Mouse (Mus musculus): ENCODE results near the gene Taok1. TPM values are rescaled to one million over a fixed set of nuclear protein-coding genes. Genes with fewer than 3 reads are reported as not detected.
"Not testable (repeated sequence)": the region's sequence is repeated elsewhere in the genome, so short reads cannot be mapped to it uniquely, and the experiment has no call there.

Taok1 gene
- total RNA-seq, 2 experiments from 2014 or later = 115 to 127 TPM

GRCm38 (mm10) chr11:77590801-77591200 is 16.8 kb downstream of the Taok1 start:
- no peak for DNase-seq (ENCODE audit: low spot score in 2 of 2)

- DNase-seq (ENCODE audit: low spot score in 2 of 2) = no peak
These were observed 22.4 kb downstream of the Taok1 start for GRCm38 (mm10) chr11:77585201-77585600.

- DNase-seq (ENCODE audit: low spot score in 2 of 2) = no peak
These were observed 62.4 kb downstream of the Taok1 start for GRCm38 (mm10) chr11:77545261-77545660.

GRCm38 (mm10) chr11:77532202-77532846 is 75.3 kb downstream of the Taok1 start:
- DNase-seq (ENCODE audit: low spot score in 2 of 2) = no peak

- DNase-seq (ENCODE audit: low spot score in 2 of 2) = no peak
These were observed 76.8 kb downstream of the Taok1 start for GRCm38 (mm10) chr11:77530862-77531261.

- no peak for DNase-seq (ENCODE audit: low spot score in 2 of 2)
These were observed 78.0 kb downstream of the Taok1 start for GRCm38 (mm10) chr11:77529644-77530043.

GRCm38 (mm10) chr11:77528420-77528819 is 79.2 kb downstream of the Taok1 start:
- DNase-seq (ENCODE audit: low spot score in 2 of 2) = not testable (repeated sequence)

GRCm38 (mm10) chr11:77525804-77526486 is 81.7 kb downstream of the Taok1 start:
- DNase-seq (ENCODE audit: low spot score in 2 of 2) = no peak

GRCm38 (mm10) chr11:77520601-77521529 is 86.8 kb downstream of the Taok1 start:
- no peak for DNase-seq (ENCODE audit: low spot score in 2 of 2)

GRCm38 (mm10) chr11:77519043-77519442 is 88.6 kb downstream of the Taok1 start, which contains the start of gene Gm10392:
Gene Gm10392, minus strand, starts transcription at chr11:77519198.
- no peak for DNase-seq (ENCODE audit: low spot score in 2 of 2)

GRCm38 (mm10) chr11:77518051-77518798 is 89.4 kb downstream of the Taok1 start:
- no peak for DNase-seq (ENCODE audit: low spot score in 2 of 2)

GRCm38 (mm10) chr11:77516553-77517425 is 90.8 kb downstream of the Taok1 start:
- DNase-seq (ENCODE audit: low spot score in 2 of 2) = no peak

GRCm38 (mm10) chr11:77515637-77516552 is 91.7 kb downstream of the Taok1 start, which contains the start of gene Trp53i13:
Gene Trp53i13, minus strand, starts transcription at chr11:77515980.
- DNase-seq (ENCODE audit: low spot score in 2 of 2) = no peak

GRCm38 (mm10) chr11:77514832-77515636 is 92.6 kb downstream of the Taok1 start, which contains the start of gene Abhd15:
Gene Abhd15, plus strand, starts transcription at chr11:77515121.
- peak; percentile 67 to 71 for DNase-seq (ENCODE audit: low spot score in 2 of 2)

GRCm38 (mm10) chr11:77514281-77514831 is 93.3 kb downstream of the Taok1 start:
- no peak for DNase-seq (ENCODE audit: low spot score in 2 of 2)

- no peak for DNase-seq (ENCODE audit: low spot score in 2 of 2)
These were observed 93.8 kb downstream of the Taok1 start for GRCm38 (mm10) chr11:77513811-77514170.
